8 mouse cellular contexts compared by ENCODE assay signal in the genomic region with DNA sequence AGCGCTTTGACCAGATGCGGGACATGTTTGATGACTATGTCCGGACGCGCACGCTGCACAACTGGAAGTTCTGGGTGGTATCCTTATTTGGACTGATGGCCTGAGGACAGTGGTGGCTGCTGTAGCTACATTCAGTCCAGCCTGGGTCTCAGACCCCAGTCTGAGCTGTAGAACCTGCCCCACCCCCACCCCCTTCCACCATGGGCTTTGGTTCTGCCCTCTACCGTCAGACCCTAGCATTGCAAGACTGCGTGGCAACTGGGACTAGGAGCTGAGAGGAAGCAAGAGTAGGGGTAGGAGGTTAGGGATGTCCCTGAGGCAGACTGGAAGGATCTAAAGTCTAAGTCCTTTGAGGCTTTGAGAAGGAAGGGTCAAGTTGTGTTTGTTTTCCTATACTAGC. TPM values are rescaled to one million over a fixed set of nuclear protein-coding genes. Genes with fewer than 3 reads are reported as not detected.
DNase-seq lines count a peak whose midpoint lies in the region; ATAC-seq lines count a peak whose summit lies in the region.

No protein-coding gene starts in this region.

- H3K9me3 ChIP-seq in heart, embryonic 14.5 days (ENCODE audit: control insufficient read depth, low read length), result peaks cover 7% of the 10 kb centered on the region; the same call in 1 of the 2 replicates
- no peaks in the 10 kb centered on the region for H3K9me3 ChIP-seq in limb, embryonic 11.5 days (ENCODE audit: control insufficient read depth, low read length)
- H3K9me3 ChIP-seq in midbrain, embryonic 10.5 days (replicated peaks), result no peaks in the 10 kb centered on the region; the same call in 1 of the 2 replicates
- H3K9me3 ChIP-seq in stomach, embryonic 16.5 days (replicated peaks; ENCODE audit: control insufficient read depth, low read length), result no peaks in the 10 kb centered on the region

- H3K9ac ChIP-seq in heart, embryonic 14.5 days (ENCODE audit: low read length), result no peak overlapping the region
- H3K9ac ChIP-seq in limb, embryonic 11.5 days (ENCODE audit: low read length), result no peak overlapping the region
- no peak overlapping the region for H3K9ac ChIP-seq in stomach, embryonic 16.5 days (ENCODE audit: low read length)

- no peak overlapping the region for H3K27ac ChIP-seq in brown adipose tissue, adult 24 weeks (replicated peaks; ENCODE audit: low read depth, low read length)
- H3K27ac ChIP-seq in heart, embryonic 14.5 days (replicated peaks in 1 of 2; ENCODE audit: control insufficient read depth in 1 of 2, insufficient read depth in 1 of 2, low read depth in 2 of 2, low read length in 2 of 2), result no peak overlapping the region
- no peak overlapping the region for H3K27ac ChIP-seq in limb, embryonic 11.5 days (replicated peaks; ENCODE audit: low read depth, low read length)
- no peak overlapping the region; the same call in 1 of the 2 replicates for H3K27ac ChIP-seq in midbrain, embryonic 10.5 days (replicated peaks)
- no peak overlapping the region for H3K27ac ChIP-seq in stomach, embryonic 16.5 days (ENCODE audit: low read length)

- no peak for ATAC-seq in heart, embryonic 14.5 days (ENCODE audit: insufficient number of reproducible peaks, insufficient read depth, low FRiP score, low read depth)
- no peak for ATAC-seq in limb, embryonic 11.5 days (ENCODE audit: insufficient number of reproducible peaks, low FRiP score, low TSS enrichment, low read depth)
- ATAC-seq in stomach, embryonic 16.5 days (ENCODE audit: insufficient read depth, low FRiP score), result no peak

- H3K4me2 ChIP-seq in heart, embryonic 14.5 days (ENCODE audit: low read length), result peak overlapping the region; percentile 53
- H3K4me2 ChIP-seq in limb, embryonic 11.5 days (ENCODE audit: low read depth, severe bottlenecking), result 0 out of 2 replicates have a peak overlapping the region, but pooled peaks have one; percentile 4
- peak overlapping the region; percentile 54 for H3K4me2 ChIP-seq in stomach, embryonic 16.5 days (ENCODE audit: low read depth, low read length)

- no peaks in the 10 kb centered on the region for H3K36me3 ChIP-seq in heart, embryonic 14.5 days (ENCODE audit: control insufficient read depth, insufficient read depth, low read length)
- no peaks in the 10 kb centered on the region for H3K36me3 ChIP-seq in limb, embryonic 11.5 days (ENCODE audit: control insufficient read depth, insufficient read depth, low read length)
- no peaks in the 10 kb centered on the region for H3K36me3 ChIP-seq in midbrain, embryonic 10.5 days
- H3K36me3 ChIP-seq in stomach, embryonic 16.5 days (ENCODE audit: control insufficient read depth, insufficient read depth, low read length), result no peaks in the 10 kb centered on the region

- 3% methylated on average over 8 of the region's 8 CpGs for WGBS in heart, embryonic 14.5 days
- WGBS in limb, embryonic 11.5 days, result 3% methylated on average over 8 of the region's 8 CpGs
- 4% methylated on average over 8 of the region's 8 CpGs for WGBS in midbrain, embryonic 10.5 days
- WGBS in stomach, embryonic 16.5 days, result 6% methylated on average over 8 of the region's 8 CpGs

- H3K4me3 ChIP-seq in brown adipose tissue, adult 24 weeks (ENCODE audit: insufficient read depth, low read depth, low read length), result 0 out of 2 replicates have a peak overlapping the region, but pooled peaks have one; percentile 5
- peak overlapping the region in 1 of 2 experiments; percentile 24; a peak in 1 of 4 replicates for H3K4me3 ChIP-seq in heart, embryonic 14.5 days (ENCODE audit: control insufficient read depth in 1 of 2, insufficient read depth in 1 of 2, low read depth in 1 of 2, low read length in 2 of 2)
- H3K4me3 ChIP-seq in limb, embryonic 11.5 days (ENCODE audit: low read depth, low read length), result no peak overlapping the region
- peak overlapping the region; percentile 35 for H3K4me3 ChIP-seq in midbrain, embryonic 10.5 days
- peak overlapping the region; percentile 24 for H3K4me3 ChIP-seq in stomach, embryonic 16.5 days (replicated peaks; ENCODE audit: low read length)

- H3K4me1 ChIP-seq in brown adipose tissue, adult 24 weeks (ENCODE audit: control insufficient read depth, insufficient read depth, insufficient read length, low read length), result no peaks in the 10 kb centered on the region
- H3K4me1 ChIP-seq in heart, embryonic 14.5 days (ENCODE audit: control insufficient read depth in 2 of 2, insufficient read depth in 2 of 2, low read length in 2 of 2), result peaks cover 0 to 9% of the 10 kb centered on the region in 2 experiments; a peak in 3 of 4 replicates
- H3K4me1 ChIP-seq in limb, embryonic 11.5 days (ENCODE audit: control insufficient read depth, insufficient read depth, low read length), result no peaks in the 10 kb centered on the region
- peaks cover 17% of the 10 kb centered on the region for H3K4me1 ChIP-seq in midbrain, embryonic 10.5 days
- peaks cover 5% of the 10 kb centered on the region for H3K4me1 ChIP-seq in stomach, embryonic 16.5 days (ENCODE audit: control insufficient read depth, insufficient read depth, low read length)

- peak; percentile 40 for DNase-seq in left cerebral cortex, postnatal 4 days
- no peak for DNase-seq in left cerebral cortex, postnatal 25 days (ENCODE audit: low spot score in 2 of 2)
- peak; percentile 61 for DNase-seq in limb, embryonic 11.5 days (ENCODE audit: low spot score)
- DNase-seq in midbrain, embryonic 10.5 days (ENCODE audit: low spot score), result peak; percentile 58
- DNase-seq in frontal cortex, postnatal 14 days (ENCODE audit: low spot score in 2 of 2), result no peak

- peaks cover 45% of the 10 kb centered on the region for H3K27me3 ChIP-seq in heart, embryonic 14.5 days (ENCODE audit: control insufficient read depth, insufficient read depth, low read length)
- peaks cover 26% of the 10 kb centered on the region for H3K27me3 ChIP-seq in limb, embryonic 11.5 days (ENCODE audit: control insufficient read depth, insufficient read depth, low read length)
- H3K27me3 ChIP-seq in midbrain, embryonic 10.5 days (ENCODE audit: low read depth, poor library complexity, severe bottlenecking), result peaks cover 45% of the 10 kb centered on the region
- peaks cover 16% of the 10 kb centered on the region for H3K27me3 ChIP-seq in stomach, embryonic 16.5 days (ENCODE audit: control insufficient read depth, insufficient read depth, low read length)

- intact Hi-C loops in left cerebral cortex, postnatal 4 days (cut with DNase I), result no loop called here
- intact Hi-C loops in left cerebral cortex, postnatal 25 days (cut with DNase I), result no loop called here

RNA-seq across cellular contexts. Expression of gene Tbl2, which starts 14.9 kb away (rescaled TPM):
- total RNA-seq in left cerebral cortex, postnatal 4 days (2021), result 10 to 100 TPM; 18.9 to 21.8 TPM
- 10 to 100 TPM; 30.1 to 30.7 TPM for total RNA-seq in left cerebral cortex, postnatal 25 days (2021)
- polyA plus RNA-seq in brown adipose tissue, adult 24 weeks (2012; ENCODE audit: insufficient read depth, insufficient read length, missing spikeins), result 7.5 and 8.2 TPM in 2 replicates
- polyA plus RNA-seq in heart, embryonic 14.5 days (2014; fragmentation: Nextera tagmentation; extraction: Ambion mirVana), result 18.0 and 20.0 TPM in 2 replicates
- polyA plus RNA-seq in limb, embryonic 11.5 days (2014; fragmentation: Nextera tagmentation; extraction: Ambion mirVana), result 21.4 and 22.5 TPM in 2 replicates
- polyA plus RNA-seq in midbrain, embryonic 10.5 days (2016; fragmentation: Nextera tagmentation; extraction: Ambion mirVana), result 23.6 and 25.8 TPM in 2 replicates
- polyA plus RNA-seq in stomach, embryonic 16.5 days (2015; fragmentation: Nextera tagmentation; extraction: Ambion mirVana), result 23.9 and 26.4 TPM in 2 replicates

RNA-seq across cellular contexts. Expression of gene Bcl7b, which starts 33.5 kb away (rescaled TPM):
- 10 to 100 TPM; 24.3 to 26.6 TPM for total RNA-seq in left cerebral cortex, postnatal 4 days (2021)
- 10 to 100 TPM; 52.4 to 53.4 TPM for total RNA-seq in left cerebral cortex, postnatal 25 days (2021)
- polyA plus RNA-seq in brown adipose tissue, adult 24 weeks (2012; ENCODE audit: insufficient read depth, insufficient read length, missing spikeins), result 61.6 and 84.5 TPM in 2 replicates
- 36.7 and 41.4 TPM in 2 replicates for polyA plus RNA-seq in heart, embryonic 14.5 days (2014; fragmentation: Nextera tagmentation; extraction: Ambion mirVana)
- 39.5 and 45.6 TPM in 2 replicates for polyA plus RNA-seq in limb, embryonic 11.5 days (2014; fragmentation: Nextera tagmentation; extraction: Ambion mirVana)
- 49.4 and 49.5 TPM in 2 replicates for polyA plus RNA-seq in midbrain, embryonic 10.5 days (2016; fragmentation: Nextera tagmentation; extraction: Ambion mirVana)
- 50.1 and 54.6 TPM in 2 replicates for polyA plus RNA-seq in stomach, embryonic 16.5 days (2015; fragmentation: Nextera tagmentation; extraction: Ambion mirVana)

RNA-seq across cellular contexts. Expression of gene Mlxipl, which starts 44.8 kb away (rescaled TPM):
- total RNA-seq in left cerebral cortex, postnatal 4 days (2021), result 1 to 10 TPM; 1.6 to 2.4 TPM
- 1 to 10 TPM; 4.6 to 5.7 TPM for total RNA-seq in left cerebral cortex, postnatal 25 days (2021)
- 174 and 262 TPM in 2 replicates for polyA plus RNA-seq in brown adipose tissue, adult 24 weeks (2012; ENCODE audit: insufficient read depth, insufficient read length, missing spikeins)
- 0.34 and 0.92 TPM in 2 replicates for polyA plus RNA-seq in heart, embryonic 14.5 days (2014; fragmentation: Nextera tagmentation; extraction: Ambion mirVana)
- 3.2 and 3.3 TPM in 2 replicates for polyA plus RNA-seq in limb, embryonic 11.5 days (2014; fragmentation: Nextera tagmentation; extraction: Ambion mirVana)
- 2.0 TPM in 2 replicates for polyA plus RNA-seq in midbrain, embryonic 10.5 days (2016; fragmentation: Nextera tagmentation; extraction: Ambion mirVana)
- polyA plus RNA-seq in stomach, embryonic 16.5 days (2015; fragmentation: Nextera tagmentation; extraction: Ambion mirVana), result 3.8 and 4.7 TPM in 2 replicates

RNA-seq across cellular contexts. Expression of gene Baz1b, which starts 52.5 kb away (rescaled TPM):
- 10 to 100 TPM; 57.8 to 61.9 TPM for total RNA-seq in left cerebral cortex, postnatal 4 days (2021)
- total RNA-seq in left cerebral cortex, postnatal 25 days (2021), result 10 to 100 TPM; 64.5 to 72.0 TPM
- 25.5 and 32.8 TPM in 2 replicates for polyA plus RNA-seq in brown adipose tissue, adult 24 weeks (2012; ENCODE audit: insufficient read depth, insufficient read length, missing spikeins)
- 32.8 and 32.9 TPM in 2 replicates for polyA plus RNA-seq in heart, embryonic 14.5 days (2014; fragmentation: Nextera tagmentation; extraction: Ambion mirVana)
- 71.5 and 77.1 TPM in 2 replicates for polyA plus RNA-seq in limb, embryonic 11.5 days (2014; fragmentation: Nextera tagmentation; extraction: Ambion mirVana)
- 49.3 and 51.5 TPM in 2 replicates for polyA plus RNA-seq in midbrain, embryonic 10.5 days (2016; fragmentation: Nextera tagmentation; extraction: Ambion mirVana)
- polyA plus RNA-seq in stomach, embryonic 16.5 days (2015; fragmentation: Nextera tagmentation; extraction: Ambion mirVana), result 24.3 and 28.5 TPM in 2 replicates

RNA-seq across cellular contexts. Expression of gene Vps37d, which starts 56.5 kb away (rescaled TPM):
- 10 to 100 TPM; 46.1 TPM for total RNA-seq in left cerebral cortex, postnatal 4 days (2021)
- 10 to 100 TPM; 25.3 to 28.7 TPM for total RNA-seq in left cerebral cortex, postnatal 25 days (2021)
- 1.1 TPM in 1 of 2 replicates, not detected in the other for polyA plus RNA-seq in brown adipose tissue, adult 24 weeks (2012; ENCODE audit: insufficient read depth, insufficient read length, missing spikeins)
- 1.3 and 3.5 TPM in 2 replicates for polyA plus RNA-seq in heart, embryonic 14.5 days (2014; fragmentation: Nextera tagmentation; extraction: Ambion mirVana)
- 10.0 and 10.7 TPM in 2 replicates for polyA plus RNA-seq in limb, embryonic 11.5 days (2014; fragmentation: Nextera tagmentation; extraction: Ambion mirVana)
- polyA plus RNA-seq in midbrain, embryonic 10.5 days (2016; fragmentation: Nextera tagmentation; extraction: Ambion mirVana), result 7.2 and 11.2 TPM in 2 replicates
- 2.3 and 3.5 TPM in 2 replicates for polyA plus RNA-seq in stomach, embryonic 16.5 days (2015; fragmentation: Nextera tagmentation; extraction: Ambion mirVana)

Comparison
In these comparisons a context has a peak if more than half of its experiments do, and no peak if none do; other contexts are left out.
1. DNase-seq: peak in left cerebral cortex, postnatal 4 days (single experiment), limb, embryonic 11.5 days (single experiment) and midbrain, embryonic 10.5 days (single experiment); none in left cerebral cortex, postnatal 25 days (0 of 2) and frontal cortex, postnatal 14 days (0 of 2).
2. H3K4me2 ChIP-seq: peak in every context shown above with its lines; median percentile 54 in stomach, embryonic 16.5 days; 53 in heart, embryonic 14.5 days; 4 in limb, embryonic 11.5 days.
3. RNA of gene Mlxipl, which starts 44.8 kb away (polyA plus RNA-seq): 174 to 262 TPM in brown adipose tissue, adult 24 weeks; 3.8 to 4.7 TPM in stomach, embryonic 16.5 days, 3.2 to 3.3 TPM in limb, embryonic 11.5 days, 2.0 TPM in midbrain, embryonic 10.5 days and 0.34 to 0.92 TPM in heart, embryonic 14.5 days; every median in the first group is over 10 times any median in the second.